Mouse (Mus musculus) cerebellum, postnatal 36 days (tissue): Measurements from ENCODE around the gene Prkg2.

Experiments used
- DNase-seq, 2 experiments: peaks; one replicate each; pipeline ENCODE4 v3.0.0; 2021 to 2022; ENCODE audit warnings: mixed read lengths in 2 of 2

Prkg2 gene

DNA sequence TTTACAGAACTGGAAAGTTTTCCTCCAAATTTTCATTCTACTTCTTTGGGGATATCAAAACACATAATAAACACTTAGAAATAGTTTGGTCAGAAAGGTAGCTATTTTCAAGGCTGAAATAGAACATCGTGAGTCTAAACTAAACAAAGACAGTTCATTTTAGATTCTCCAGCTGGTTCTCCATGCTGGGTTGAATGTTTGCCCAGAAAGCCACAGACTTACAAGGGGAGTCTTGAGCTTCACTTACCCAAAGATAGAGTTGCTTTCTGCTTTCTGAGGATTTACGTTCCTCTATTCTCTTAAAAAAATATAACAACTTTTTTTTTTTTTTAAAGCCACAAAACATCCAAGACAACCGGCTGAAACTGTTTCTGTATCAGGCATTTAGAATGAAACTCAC lies 142.9 kb downstream of the Prkg2 start:
- no peak for DNase-seq

DNA sequence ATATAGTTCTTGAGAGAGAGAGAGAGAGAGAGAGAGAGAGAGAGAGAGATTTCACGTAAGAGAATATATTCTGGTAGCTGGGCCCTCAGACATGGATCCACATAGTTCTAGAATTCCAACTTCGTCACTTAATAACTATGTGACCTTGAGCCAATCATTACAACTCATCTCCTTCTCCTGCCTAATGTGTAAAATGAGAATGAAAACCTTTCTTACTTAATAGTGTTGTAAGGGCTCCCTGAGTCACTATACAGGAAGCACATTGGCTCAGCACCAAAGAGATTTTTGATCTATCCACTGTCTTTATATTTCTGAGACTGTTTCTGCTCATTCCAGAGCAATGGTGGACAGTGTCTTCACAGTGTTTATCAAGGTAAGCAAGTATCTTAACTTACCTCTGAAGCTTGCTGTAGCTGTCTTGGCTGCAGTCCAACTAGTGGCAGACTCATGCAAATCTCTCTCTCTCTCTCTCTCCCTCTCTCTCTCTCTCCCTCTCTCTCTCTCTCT lies 146.6 kb downstream of the Prkg2 start:
- DNase-seq: no peak

DNA sequence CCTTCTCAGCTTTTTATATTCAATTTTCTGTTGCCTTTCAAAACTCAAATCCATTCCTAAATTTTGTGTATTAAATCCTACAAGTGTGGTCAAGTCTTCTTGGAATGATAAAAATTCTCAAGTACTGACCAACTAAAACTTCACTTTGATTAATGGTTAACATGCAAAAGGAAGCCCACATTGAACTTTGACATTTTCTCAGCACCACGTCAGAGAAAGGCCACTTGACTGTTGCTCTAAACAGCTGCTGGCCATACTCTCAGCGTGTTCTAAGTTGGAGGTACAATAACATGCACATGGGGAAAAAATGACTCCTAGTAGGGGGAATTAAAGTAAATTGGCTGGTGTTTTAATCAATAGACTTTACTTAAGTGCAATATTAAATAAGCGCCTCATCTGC lies 155.1 kb downstream of the Prkg2 start:
- no peak for DNase-seq
